Mouse (Mus musculus) gastrocnemius, postnatal 10 days (tissue): ENCODE results near the gene Arhgef12. TPM values are rescaled to one million over a fixed set of nuclear protein-coding genes. Genes with fewer than 3 reads are reported as not detected.
"Not testable (repeated sequence)": the region's sequence is repeated elsewhere in the genome, so short reads cannot be mapped to it uniquely, and the experiment has no call there.

ENCODE experiments used
- DNase-seq: peaks from one replicate; pipeline ENCODE4 v3.0.0; 2021; ENCODE audit warnings: mixed read lengths
- long read RNA-seq, 2 experiments: library from polyadenylated mRNA; stranded (forward); transcript quantifications; one replicate each; pipeline ENCODE4 v2.0.0; 2021
- total RNA-seq, 2 experiments: library from RNA; stranded (reverse); gene quantifications; 2 replicates each; pipeline ENCODE4 v1.2.3; 2021

Gene Arhgef12
- total RNA-seq: 10 to 100 TPM; 49.6 to 54.5 TPM
- long read RNA-seq, experiment 1, partial matches to known transcripts: 2 of 14 reads
- long read RNA-seq, experiment 1, other reads (novel, unspliced or antisense): 12 of 14 reads
- long read RNA-seq, experiment 2, full-length matches to known transcripts: 1 of 14 reads
- long read RNA-seq, experiment 2, partial matches to known transcripts: 4 of 14 reads
- long read RNA-seq, experiment 2, other reads (novel, unspliced or antisense): 9 of 14 reads

DNA sequence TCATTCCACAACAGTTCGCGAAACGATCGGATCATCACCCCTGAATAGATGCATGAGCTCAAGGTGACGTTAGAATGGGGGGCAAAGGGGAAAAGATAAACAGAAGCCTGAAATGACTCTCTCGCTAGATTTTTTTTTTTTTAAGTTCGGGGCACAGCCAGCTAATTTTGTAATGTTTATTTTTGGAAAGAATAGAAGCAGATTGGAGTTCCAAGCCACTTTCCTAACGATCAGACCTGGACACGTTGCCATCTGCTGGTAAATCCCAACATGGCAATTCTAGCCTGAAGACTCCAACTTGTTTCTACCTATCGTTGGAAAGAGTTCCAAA, at the start of gene Arhgef12:
Arhgef12 (minus strand) TSS at position 53 of the 331 bp plus-strand sequence.
- DNase-seq: peak; percentile 26

DNA sequence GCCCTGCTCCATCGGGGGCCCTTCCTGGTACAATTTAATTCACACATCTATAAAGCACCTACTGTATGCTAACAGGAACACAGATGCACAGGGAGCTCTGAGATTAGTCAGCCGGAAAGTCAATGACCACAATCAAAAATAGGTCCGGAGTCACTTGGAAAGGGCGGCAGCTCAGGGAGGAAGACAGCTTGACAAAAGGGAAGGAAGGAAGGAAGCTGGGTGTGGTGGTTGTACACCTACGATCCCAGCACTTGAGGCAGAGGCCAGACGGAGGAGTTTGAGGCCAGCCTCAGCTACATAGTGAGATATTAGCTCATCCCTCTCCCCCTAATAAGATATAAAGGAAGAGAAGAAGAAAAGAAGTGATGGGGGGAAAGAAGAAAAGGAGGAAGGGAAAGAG, 48.9 kb upstream of the Arhgef12 start:
- DNase-seq: no peak

DNA sequence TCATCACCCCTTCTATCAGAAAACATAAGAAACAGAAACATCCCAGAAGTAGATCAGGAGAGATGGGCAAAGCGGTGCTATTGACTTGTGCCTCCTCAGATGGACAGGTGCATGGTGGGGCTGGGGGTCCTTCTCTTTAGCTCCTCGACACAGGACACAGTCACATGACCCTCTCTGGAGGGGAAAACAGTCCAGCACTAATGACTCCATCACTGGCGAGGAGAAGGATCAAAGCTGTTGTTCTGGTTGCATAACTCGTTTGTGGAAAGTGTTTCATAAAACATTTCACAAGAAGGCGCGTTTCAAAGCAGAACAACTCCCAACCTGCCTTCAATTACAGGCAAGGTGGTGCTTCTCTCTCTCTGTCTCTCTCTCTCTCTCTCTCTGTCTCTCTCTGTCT, 44.7 kb upstream of the Arhgef12 start:
- DNase-seq: no peak

DNA sequence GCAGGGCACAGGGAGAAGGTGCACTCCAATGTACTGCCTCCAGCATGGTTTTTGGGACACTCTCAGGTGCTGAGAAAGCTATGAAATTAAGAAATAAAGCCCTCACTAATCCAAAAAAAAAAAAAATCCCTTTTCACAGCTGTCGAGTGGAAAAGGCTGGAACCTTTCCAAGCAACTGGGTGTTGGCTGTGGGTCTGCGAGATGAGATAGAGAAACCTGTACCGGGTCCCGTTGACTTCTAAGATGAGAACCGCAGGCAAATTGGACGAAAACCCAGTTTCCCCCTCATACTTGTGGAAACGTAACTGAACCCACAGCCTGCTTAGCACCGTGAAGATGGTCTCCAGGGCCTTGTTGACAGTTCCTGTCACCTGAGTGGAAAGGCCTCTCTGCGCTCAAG, 43.9 kb upstream of the Arhgef12 start:
- no peak for DNase-seq

DNA sequence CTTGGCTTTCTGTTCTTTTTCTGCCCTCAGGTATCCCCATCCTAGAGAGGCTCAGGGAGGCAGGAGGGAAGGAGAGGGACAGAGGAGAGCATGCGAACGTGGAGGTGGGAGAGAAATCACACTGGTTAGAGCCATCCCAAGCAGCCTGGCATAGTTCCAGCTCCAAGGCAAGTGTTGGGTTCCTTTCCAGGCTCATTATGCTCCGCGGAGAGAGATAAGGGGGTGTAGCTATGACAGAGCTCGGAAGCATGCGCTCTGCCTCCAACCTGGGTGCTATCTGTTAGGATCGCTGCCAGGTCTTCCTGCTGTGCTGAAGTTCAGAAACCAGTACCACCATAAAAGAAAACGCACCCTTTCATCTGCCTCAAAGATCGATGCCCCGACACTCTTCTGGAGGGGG, 43.0 kb upstream of the Arhgef12 start:
- DNase-seq: no peak

DNA sequence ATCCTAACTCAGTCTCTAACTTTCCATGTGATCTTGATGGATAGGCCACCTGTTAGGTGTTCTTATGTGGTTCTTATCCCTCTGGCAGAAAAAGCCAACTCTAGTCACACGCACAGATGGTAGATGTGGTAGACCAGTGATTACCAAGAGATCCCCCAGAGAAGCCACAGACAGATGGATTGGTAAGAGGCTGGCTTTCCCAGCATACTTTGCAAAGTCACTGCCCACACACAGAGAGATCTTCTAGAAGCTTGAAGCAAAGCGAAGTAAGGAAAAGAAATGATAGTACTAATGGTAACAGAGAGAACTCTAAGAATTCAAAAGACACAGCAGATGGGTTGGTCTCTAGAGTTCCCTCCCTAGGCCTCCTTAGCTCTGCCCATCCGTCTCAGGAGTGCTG, 42.5 kb upstream of the Arhgef12 start:
- DNase-seq: no peak

DNA sequence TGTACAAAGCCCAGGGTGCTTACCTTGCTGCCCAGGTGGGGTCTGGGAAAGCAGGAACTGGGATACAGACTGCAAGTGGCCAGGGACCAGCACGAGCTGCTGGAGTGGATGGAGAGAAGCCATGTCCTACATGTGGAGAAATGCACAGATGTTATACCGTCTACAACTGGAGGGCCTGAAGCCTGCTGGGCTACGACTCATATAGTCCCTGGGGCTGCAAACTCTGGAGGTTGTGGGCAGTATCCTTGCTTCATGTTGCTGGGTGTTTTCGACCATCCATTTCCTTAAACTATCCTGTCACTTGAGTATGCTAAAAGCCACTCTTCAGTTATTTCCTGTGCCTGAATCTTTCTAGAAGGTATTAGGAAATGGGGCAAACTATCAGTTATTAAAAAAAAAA, 38.2 kb upstream of the Arhgef12 start:
- no peak for DNase-seq

DNA sequence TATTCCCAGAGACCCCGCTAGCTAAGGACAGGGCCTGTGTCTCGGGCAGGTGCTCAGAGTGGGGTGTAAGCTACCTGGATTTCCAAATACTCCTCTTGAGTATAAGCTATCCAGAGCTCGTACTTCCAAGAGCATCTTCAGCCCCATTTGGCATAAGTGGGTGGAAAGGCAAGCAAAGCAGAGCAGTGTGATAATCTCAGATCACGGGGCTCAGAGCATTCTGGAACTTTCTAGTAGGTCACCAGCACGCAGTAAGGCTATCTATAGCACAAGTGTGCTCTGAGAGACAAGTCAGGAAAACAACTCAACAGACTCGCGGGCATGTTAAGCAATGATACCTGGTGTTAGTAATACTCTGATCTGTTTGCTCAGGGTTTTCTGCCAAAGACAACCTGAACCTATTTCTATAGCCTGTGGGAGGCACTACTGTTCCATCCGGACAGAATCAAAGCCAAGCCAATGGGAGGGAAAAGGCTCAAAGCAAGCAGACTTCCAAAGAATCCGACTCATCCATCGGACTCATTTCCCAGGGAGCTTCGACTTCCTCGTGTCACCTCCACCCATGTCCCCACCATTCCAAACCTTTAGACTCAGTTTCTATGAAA, 37.3 kb upstream of the Arhgef12 start:
- DNase-seq: no peak

DNA sequence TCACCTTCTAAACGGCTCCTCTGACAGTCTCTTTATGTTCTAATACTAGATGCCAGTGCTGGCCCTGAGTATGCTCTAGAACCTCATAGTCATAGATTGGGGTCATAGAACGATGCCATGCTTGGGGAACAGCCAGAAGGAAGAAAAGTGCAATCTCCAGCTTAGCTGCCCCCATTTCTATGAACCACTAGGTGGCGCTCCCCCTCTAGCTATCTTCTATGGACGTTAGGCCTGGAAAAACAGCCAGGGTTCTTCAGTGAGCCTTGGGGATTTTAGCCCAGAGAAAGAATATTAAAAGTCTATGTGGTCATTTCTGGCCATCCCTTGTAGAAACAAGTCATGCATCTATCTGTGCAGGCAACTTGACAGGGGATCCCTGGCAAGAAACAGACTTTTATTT, 34.8 kb upstream of the Arhgef12 start:
- peak; percentile 74 for DNase-seq

DNA sequence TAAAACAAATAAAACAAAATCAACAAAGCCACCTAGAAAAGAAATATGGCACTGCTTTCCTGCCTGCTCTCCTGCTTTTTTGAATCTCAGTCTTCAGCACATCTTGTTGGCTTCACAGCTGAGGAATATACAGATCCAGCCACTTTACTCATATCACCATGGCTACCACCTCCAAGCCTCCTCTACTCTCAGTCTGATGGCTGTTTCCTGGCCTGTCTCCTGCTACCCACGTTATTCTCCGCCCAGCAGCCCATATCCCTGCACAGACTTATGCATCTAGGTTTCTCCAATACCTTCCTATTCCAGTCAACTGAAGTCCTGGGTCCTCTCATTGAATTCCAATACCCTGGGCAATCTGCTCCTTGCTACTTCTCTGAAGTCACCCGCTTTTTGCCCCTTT, 26.5 kb upstream of the Arhgef12 start:
- DNase-seq: no peak

DNA sequence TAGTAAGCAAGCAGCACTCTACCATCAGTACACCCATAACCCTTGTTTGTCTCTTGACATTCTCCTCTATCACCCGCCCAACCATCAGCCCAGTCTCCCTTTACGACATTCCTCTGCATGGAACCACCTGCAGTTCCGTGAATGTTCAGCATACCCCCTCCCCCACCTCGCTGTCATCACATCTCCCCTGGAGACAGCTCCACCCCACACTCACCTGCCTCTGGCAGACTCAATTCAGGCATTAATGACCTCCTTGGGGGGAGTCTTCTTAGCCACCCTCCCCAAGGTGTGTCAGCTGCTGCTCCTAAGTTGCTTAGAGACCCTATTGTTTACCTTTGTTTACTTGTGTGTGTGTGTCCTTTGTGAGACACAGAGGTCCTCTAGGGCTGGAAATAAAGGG, 25.3 kb upstream of the Arhgef12 start:
- no peak for DNase-seq

DNA sequence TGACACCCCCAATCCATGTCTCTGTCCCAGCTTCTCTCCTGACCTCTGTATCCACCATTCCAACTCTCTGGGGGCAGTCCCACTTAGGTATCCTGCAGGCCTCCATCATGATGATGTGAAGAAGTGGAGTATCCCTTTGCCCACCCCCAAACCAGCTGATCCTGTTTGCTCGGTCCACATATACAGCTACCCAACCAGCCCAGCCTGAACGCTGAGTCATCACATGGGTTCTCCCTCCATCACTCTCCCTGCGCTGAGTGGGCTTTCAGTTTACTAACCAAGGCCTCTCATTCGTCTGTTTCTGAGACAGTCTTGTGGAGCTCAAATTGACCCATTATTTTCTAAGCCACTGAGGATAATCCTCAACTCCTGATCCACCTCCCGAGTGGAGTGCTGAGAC, 24.9 kb upstream of the Arhgef12 start:
- no peak for DNase-seq

DNA sequence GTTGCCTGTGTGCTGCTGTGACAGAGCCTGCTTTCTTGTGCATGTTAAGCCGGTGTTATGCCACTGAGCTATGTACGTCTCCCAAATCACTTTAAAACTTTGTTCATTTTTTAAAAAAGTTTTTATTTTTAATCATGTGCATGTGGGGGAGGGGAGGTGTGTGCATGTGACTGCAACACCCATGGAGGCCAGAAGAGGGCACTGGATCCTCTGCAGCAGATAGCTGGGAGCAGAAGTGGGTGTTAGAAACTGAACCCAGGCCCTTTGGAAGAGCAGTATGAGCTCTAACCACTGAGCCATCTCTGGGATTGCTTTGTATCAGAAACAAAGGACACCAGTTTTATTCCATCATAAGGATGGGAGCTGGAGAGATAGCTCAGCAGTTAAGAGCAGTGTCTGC, 23.6 kb upstream of the Arhgef12 start:
- DNase-seq: no peak

DNA sequence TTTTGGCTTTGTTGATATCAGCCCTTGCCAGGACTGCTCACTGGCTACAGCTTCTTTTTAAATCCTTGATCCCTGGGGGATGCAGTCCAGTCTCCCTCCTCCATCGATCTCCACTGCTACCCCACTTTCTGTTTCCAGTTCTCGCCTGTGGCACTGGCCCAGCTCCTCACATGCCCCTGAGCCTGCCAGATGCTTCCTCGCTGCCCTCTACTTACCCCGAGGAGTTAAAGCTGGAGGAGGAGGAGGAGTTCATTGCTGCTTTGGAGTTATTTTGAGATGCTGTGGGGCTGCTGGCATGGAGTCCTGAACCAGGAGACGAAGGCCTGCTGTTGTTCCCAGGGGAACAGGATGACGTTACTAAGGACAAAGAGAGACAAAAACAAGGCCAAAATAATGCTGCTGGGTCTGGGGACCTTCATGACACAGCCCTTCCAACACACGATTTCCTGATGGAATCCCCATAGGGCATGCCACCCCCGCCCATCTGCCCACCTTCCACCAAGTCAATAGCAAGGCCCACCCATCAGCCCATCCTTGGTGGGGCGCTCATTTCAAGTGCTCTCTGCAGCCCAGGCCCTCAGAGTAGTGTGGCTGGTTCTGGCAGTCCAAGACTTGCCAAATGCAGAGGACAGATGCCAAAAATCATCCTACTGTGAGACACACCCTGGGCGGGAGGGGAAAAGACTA, 20.2 kb upstream of the Arhgef12 start:
- DNase-seq: peak; percentile 32

DNA sequence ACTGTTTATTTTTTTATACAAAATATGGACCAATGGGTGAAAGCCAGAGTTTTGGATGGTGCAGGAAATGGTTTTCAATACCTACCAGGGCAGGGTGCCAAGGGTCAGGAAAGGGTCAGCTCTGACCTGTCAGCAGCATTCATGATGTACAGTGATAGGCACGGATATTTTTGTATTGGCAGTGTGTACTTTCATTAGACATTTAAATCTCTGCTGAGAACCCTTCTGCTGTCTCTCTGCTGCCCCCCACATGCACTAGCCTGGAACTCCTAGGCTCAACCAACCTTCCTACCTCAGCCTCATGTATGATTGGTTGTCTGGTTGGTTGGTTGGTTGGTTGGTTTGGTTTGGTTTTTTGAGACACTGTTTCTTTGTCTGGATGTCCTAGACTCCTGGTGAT, 15.3 kb upstream of the Arhgef12 start:
- DNase-seq: no peak

DNA sequence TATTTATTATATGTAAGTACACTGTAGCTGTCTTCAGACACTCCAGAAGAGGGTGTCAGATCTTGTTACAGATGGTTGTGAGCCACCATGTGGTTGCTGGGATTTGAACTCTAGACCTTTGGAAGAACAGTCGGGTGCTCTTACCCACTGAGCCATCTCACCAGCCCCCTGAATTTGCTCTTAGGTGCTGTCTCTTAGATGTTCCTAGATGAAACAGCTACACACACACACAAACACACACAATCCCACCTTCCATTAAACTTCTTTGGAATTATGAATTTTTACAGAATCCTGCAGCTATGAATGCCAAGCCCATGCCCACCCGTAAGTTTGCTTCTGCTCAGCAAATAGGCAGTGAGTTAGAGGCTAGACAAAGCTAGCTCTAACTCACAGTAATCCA, 14.9 kb upstream of the Arhgef12 start:
- not testable (repeated sequence) for DNase-seq

DNA sequence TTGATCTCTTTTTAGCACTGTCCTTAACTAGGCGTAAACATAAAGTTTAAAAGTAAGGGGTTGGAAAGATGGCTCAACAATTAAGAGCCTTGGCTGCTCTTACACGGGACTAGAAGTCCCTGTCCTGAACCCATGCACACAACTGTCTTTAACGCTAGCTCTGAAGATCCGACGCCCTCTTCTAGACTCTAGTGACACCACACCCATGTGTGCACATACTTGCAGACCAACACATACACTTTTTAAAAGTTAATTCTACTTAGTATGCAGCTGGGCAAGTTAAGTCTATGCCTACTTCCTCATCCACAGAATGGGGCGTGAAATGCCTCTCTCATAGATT, 9.9 kb upstream of the Arhgef12 start:
- no peak for DNase-seq

DNA sequence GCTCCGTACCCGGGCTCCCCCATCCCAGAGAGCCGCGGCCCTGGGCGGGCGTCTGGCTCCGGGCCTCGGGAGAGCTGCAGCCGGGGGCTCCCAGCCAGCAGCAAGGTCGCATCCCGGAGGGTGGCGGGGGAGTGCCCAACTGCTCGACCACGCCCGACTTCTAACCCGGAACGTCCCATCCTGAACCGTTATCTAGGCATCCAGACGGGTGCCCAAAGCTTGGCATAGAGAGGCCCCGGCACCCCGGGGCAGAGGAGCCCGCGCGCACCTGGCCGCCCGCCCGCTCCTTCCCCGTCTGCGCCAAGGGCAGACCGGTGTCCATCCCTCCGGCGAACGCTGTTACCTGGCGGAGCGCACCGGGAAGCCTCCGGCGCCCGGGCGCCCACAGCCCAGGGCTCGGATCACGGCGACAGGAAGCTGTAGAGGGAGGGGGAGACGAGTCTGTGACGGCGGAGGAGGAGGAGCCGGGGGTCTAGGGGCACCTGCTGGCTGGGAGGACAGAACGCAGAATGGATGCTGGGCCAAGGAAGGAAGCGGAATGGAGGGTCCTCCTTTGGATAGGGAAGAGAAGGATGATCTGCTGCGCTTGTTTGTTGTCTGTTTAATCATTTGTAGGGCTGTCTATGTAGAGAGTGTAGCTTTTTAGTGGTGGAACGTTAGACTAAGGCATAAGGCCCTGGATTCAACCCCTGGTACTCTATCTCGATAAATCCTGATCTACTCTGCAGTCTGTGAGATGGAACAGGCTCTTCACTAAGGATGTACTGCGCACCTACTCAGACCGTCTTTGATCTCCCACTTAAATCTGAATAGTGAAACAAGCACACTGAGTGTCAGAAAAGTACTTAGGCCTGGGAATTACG, 9.3 kb upstream of the Arhgef12 start, which contains the start of gene Tmem136:
Tmem136 (minus strand) TSS at position 437 of the 863 bp plus-strand sequence.
- peak; percentile 56 for DNase-seq

DNA sequence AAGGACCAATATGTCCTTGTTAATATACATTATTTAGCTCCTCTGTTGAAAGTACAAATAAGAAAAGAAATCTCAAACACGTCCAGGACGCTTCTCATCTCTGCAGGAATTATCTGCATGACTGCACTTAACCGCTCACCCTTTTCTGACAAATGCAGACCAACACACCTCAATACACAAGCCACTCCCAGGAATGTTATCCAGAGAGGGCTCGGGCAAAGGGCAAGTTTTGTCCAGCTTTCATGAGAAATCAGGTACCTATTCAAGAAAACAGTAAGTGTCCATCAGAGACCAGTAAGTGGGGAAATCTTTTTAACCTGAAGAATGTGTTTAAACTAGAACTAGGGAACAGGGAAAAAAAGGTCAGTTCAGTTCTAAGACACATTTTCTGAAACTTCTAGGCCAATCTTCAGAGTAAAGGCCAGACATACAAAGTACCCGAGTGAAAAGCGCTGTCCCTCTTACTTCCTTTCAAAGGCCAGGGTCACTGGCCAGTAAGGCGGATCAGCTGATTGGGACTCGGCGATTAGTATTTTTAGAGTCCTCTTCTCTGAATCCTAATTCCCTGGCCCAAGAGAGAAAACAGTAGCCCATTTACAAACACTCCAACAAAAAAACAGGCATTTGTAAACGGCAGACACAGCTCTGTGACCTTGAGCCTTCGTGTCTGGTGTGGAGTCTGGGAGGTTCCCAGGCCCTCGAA, 8.5 kb upstream of the Arhgef12 start:
- no peak for DNase-seq

DNA sequence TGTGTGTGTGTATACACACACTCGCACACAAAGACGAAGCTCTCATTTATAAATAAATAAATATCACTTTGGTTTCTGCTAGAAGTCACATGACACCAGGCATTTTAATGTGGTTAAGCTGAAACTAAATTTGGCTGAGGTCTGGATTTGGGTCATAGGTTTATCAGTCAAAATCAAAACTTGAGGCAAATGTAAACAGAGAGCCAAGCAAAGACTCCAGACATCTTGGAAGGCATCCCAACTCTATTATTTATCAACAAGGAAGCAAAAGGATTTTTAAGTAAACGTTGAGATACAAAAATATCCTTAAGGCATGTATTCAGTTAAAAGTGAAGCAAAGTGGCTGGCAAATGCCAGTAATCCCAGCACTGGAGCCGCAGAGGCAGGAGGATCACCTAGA, 7.8 kb upstream of the Arhgef12 start:
- no peak for DNase-seq

DNA sequence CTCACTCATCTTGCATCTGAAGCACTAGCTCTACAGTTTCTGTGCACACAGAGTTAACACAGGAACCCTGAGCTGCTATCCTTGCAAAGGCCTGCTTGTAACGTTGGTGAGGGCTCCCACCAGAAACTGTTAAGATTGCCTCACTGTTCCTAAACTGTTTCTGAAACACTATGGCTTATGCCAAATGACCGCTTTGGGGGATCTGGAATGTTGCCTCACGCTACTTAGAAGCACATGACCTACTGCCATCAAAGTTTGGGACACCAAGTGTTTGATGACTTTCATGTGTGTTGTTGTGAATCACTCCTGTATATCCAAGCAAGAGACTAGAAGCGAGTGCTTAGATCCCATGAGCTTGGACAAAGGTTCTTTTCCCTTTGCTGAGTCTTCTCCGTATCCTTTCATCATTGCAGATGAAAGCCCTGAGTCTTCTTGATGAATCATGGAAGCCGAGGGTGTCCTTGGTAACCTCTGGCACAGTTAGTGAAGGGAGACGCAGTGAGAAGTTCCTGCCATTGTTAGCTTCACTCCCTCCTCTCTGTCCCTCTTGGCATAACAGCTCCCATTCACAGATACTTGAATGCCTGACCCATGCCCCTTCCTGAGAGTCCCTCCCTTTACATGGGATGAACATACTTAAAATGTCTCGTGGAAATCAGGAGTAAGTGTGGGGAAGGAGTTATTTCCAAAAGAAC, 3.4 kb upstream of the Arhgef12 start:
- DNase-seq: no peak

DNA sequence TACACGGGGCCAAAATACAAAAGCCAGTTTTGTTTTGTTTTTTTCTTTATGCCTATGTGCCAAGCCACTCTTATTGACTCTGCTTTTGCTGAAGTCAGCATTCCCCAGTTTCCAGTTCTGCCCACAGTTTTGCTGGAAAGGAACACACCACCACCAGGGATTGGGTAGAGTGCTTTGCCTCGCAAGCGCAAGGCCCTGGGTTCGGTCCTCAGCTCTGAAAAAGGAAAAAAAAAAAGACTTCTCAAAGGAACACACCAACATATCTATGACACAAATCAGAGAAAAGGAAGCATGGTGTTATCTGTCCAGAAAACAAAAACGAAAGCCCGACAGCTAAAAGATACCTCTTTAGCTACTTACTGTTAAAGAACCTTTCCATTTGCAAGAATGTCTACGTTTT, 2.1 kb upstream of the Arhgef12 start:
- no peak for DNase-seq
